Mouse (Mus musculus) right cerebral cortex, postnatal 14 days (tissue): ENCODE measurements around the gene Siah1b.
A peak's percentile ranks its signal among the peaks of the same experiment; 100 is the strongest.

Source experiments
- DNase-seq: peaks from one replicate; pipeline ENCODE4 v3.0.0; 2022

The Siah1b gene

DNA sequence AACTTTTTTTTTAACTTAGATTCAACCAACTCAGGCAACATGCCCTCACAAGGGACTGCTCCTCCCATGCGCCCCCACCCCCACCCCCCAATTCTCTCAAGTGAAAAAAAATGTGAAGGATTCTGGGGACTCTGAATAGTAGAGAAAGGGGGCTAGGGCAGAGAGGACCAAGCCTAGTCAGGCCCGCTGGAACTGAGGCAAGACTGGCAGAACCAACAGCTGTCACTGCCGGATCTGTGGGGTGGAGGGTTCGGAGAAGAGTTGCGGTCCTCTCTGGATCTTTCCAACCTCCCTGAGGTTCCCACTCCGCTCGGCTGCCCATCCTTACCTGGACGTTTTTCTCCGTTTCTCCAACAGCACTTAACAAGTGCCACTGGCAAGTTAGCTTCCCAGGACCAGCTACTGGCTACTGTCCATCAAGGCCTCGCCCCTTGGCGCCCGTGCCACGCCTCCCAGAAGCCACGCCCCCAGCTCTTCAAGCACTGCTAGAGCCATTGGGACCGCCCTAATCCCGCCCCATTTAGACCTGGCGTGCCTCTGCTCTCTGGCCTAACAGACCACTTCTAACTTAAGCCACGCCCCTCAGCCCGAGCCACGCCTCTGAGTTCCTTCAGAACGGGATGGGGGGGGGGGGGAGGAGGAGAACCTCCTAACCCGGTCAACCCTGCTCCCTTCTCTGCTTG is 48.5 kb downstream of the Siah1b start, which contains the start of gene Car5b:
Gene Car5b (minus strand): TSS at position 391 of the 683 bp plus-strand sequence.
- peak; percentile 56 for DNase-seq
